Mouse (Mus musculus) limb, embryonic 12.5 days (tissue): ENCODE data around the gene Chaf1a. TPM values are rescaled to one million over a fixed set of nuclear protein-coding genes. Genes with fewer than 3 reads are reported as not detected.

Experiments used
- ATAC-seq: fragments of 200-750 bp; cut with Nextera tagmentation; 2 replicates; pipeline ENCODE4 v1.8.0; 2017; ENCODE audit warnings: low read depth, moderate TSS enrichment; ENCODE audit not compliant: insufficient number of reproducible peaks, insufficient read depth, low FRiP score, low TSS enrichment
- H3K27ac ChIP-seq: fragments of 300-500 bp; sonication (generic); 2 replicates; pipeline ENCODE4 v1.5.1; 2016; ENCODE audit warnings: mild to moderate bottlenecking, moderate library complexity
- H3K27me3 ChIP-seq: fragments of 300-500 bp; sonication (generic); 2 replicates; pipeline ENCODE4 v1.6.1; 2016; ENCODE audit warnings: mild to moderate bottlenecking, moderate library complexity
- H3K36me3 ChIP-seq: fragments of 300-500 bp; sonication (generic); 2 replicates; pipeline ENCODE4 v1.6.1; 2016; ENCODE audit warnings: mild to moderate bottlenecking, moderate library complexity
- H3K4me1 ChIP-seq: fragments of 300-500 bp; sonication (generic); replicated peaks from 2 replicates; pipeline ENCODE4 v1.6.1; 2016
- H3K4me2 ChIP-seq: fragments of 300-500 bp; sonication (generic); 2 replicates; pipeline ENCODE4 v1.6.1; 2016; ENCODE audit warnings: mild to moderate bottlenecking, moderate library complexity
- H3K4me3 ChIP-seq: fragments of 300-500 bp; sonication (generic); replicated peaks from 2 replicates; pipeline ENCODE4 v1.5.1; 2016; ENCODE audit warnings: mild to moderate bottlenecking
- H3K9ac ChIP-seq: fragments of 300-500 bp; sonication (generic); replicated peaks from 2 replicates; pipeline ENCODE4 v1.6.1; 2016; ENCODE audit warnings: mild to moderate bottlenecking, moderate library complexity
- H3K9me3 ChIP-seq: fragments of 300-500 bp; sonication (generic); 2 replicates; pipeline ENCODE4 v1.6.1; 2016; ENCODE audit warnings: mild to moderate bottlenecking, moderate library complexity
- WGBS: fragments of 180-500 bp; shearing (Covaris S2); methylation state at CpG from one replicate; pipeline ENCODE4 v1.1.7; 2016; 5-methylcytosine and 5-hydroxymethylcytosine counted together
- polyA plus RNA-seq: library from polyadenylated mRNA; unstranded; fragments of >200 nt; fragmentation: Nextera tagmentation; extraction: Ambion mirVana; gene quantifications from 2 replicates; pipeline ENCODE4 v1.2.1, GENCODE M21; 2016

Gene Chaf1a
- polyA plus RNA-seq, 1 experiment from 2014 or later, result 51.2 TPM

GRCm38 (mm10) chr17:56009962-56010240 is 30.3 kb upstream of the Chaf1a start:
- H3K27me3 ChIP-seq, result no peaks in the 10 kb centered on the region
- peak overlapping the region; percentile 95 for H3K27ac ChIP-seq
- peaks cover 42% of the 10 kb centered on the region for H3K36me3 ChIP-seq
- H3K9ac ChIP-seq, result peak overlapping the region; percentile 81
- peak overlapping the region; percentile 90 for H3K4me2 ChIP-seq
- no peaks in the 10 kb centered on the region for H3K9me3 ChIP-seq
- peak overlapping the region; percentile 83 for H3K4me3 ChIP-seq
- H3K4me1 ChIP-seq, result peaks cover 28% of the 10 kb centered on the region
- ATAC-seq, result no peak
- 26% methylated on average over 2 of the region's 2 CpGs for WGBS

- WGBS, result 67% methylated on average over 14 of the region's 14 CpGs
- Histone ChIP-seq H3K4me2 (peak overlapping the region; percentile 90), H3K36me3 (peaks cover 45% of the 10 kb centered on the region), H3K4me3 (peak overlapping the region; percentile 83), H3K27ac (no peak overlapping the region), H3K9me3 (no peaks in the 10 kb centered on the region), H3K9ac (peak overlapping the region; percentile 81), H3K4me1 (peaks cover 28% of the 10 kb centered on the region), H3K27me3 (no peaks in the 10 kb centered on the region)
- no peak for ATAC-seq
Observed at GRCm38 (mm10) chr17:56010255-56010654, 30.0 kb upstream of the Chaf1a start.

- ATAC-seq, result no peak
- Histone ChIP-seq H3K27me3 (no peaks in the 10 kb centered on the region), H3K4me3 (peak overlapping the region; percentile 83), H3K9me3 (no peaks in the 10 kb centered on the region), H3K36me3 (peaks cover 49% of the 10 kb centered on the region), H3K4me2 (peak overlapping the region; percentile 90), H3K9ac (peak overlapping the region; percentile 81; the same call in 1 of the 2 replicates), H3K27ac (no peak overlapping the region), H3K4me1 (peaks cover 28% of the 10 kb centered on the region)
- WGBS, result 15% methylated on average over 9 of the region's 9 CpGs
Observed at GRCm38 (mm10) chr17:56010681-56011080, 29.6 kb upstream of the Chaf1a start.

- H3K9ac ChIP-seq, result no peak overlapping the region
- no peaks in the 10 kb centered on the region for H3K9me3 ChIP-seq
- H3K27ac ChIP-seq, result no peak overlapping the region
- H3K4me3 ChIP-seq, result no peak overlapping the region
- peaks cover 28% of the 10 kb centered on the region for H3K4me1 ChIP-seq
- WGBS, result 85% methylated on average over 7 of the region's 7 CpGs
- no peak overlapping the region for H3K4me2 ChIP-seq
- ATAC-seq, result no peak
- H3K36me3 ChIP-seq, result peaks cover 57% of the 10 kb centered on the region
- no peaks in the 10 kb centered on the region for H3K27me3 ChIP-seq
Observed at GRCm38 (mm10) chr17:56011441-56011840, 28.8 kb upstream of the Chaf1a start.

GRCm38 (mm10) chr17:56015293-56015692 is 24.9 kb upstream of the Chaf1a start:
- Histone ChIP-seq H3K27ac (no peak overlapping the region), H3K9ac (no peak overlapping the region), H3K36me3 (peaks cover 96% of the 10 kb centered on the region), H3K27me3 (no peaks in the 10 kb centered on the region), H3K4me3 (no peak overlapping the region), H3K9me3 (no peaks in the 10 kb centered on the region), H3K4me2 (no peak overlapping the region), H3K4me1 (peaks cover 9% of the 10 kb centered on the region)
- WGBS, result 96% methylated on average over 9 of the region's 9 CpGs
- ATAC-seq, result no peak

GRCm38 (mm10) chr17:56016382-56016781 is 23.9 kb upstream of the Chaf1a start:
- H3K9ac ChIP-seq, result no peak overlapping the region
- H3K9me3 ChIP-seq, result no peaks in the 10 kb centered on the region
- H3K27ac ChIP-seq, result no peak overlapping the region
- WGBS, result 86% methylated on average over 8 of the region's 8 CpGs
- H3K4me1 ChIP-seq, result no peaks in the 10 kb centered on the region; the same call in 1 of the 2 replicates
- peaks cover 97% of the 10 kb centered on the region for H3K36me3 ChIP-seq
- no peak overlapping the region for H3K4me2 ChIP-seq
- ATAC-seq, result no peak
- H3K4me3 ChIP-seq, result no peak overlapping the region
- no peaks in the 10 kb centered on the region for H3K27me3 ChIP-seq

GRCm38 (mm10) chr17:56016793-56017785 is 23.1 kb upstream of the Chaf1a start:
- Histone ChIP-seq H3K27me3 (no peaks in the 10 kb centered on the region), H3K4me1 (no peaks in the 10 kb centered on the region; the same call in 1 of the 2 replicates), H3K9me3 (no peaks in the 10 kb centered on the region), H3K36me3 (peaks cover 94% of the 10 kb centered on the region), H3K4me3 (no peak overlapping the region), H3K4me2 (no peak overlapping the region), H3K9ac (no peak overlapping the region), H3K27ac (no peak overlapping the region)
- 83% methylated on average over 15 of the region's 15 CpGs for WGBS
- no peak for ATAC-seq

- Histone ChIP-seq H3K27me3 (no peaks in the 10 kb centered on the region), H3K36me3 (peaks cover 96% of the 10 kb centered on the region), H3K27ac (no peak overlapping the region), H3K9me3 (no peaks in the 10 kb centered on the region), H3K4me1 (no peaks in the 10 kb centered on the region; the same call in 1 of the 2 replicates), H3K4me2 (no peak overlapping the region), H3K4me3 (no peak overlapping the region), H3K9ac (no peak overlapping the region)
- WGBS, result 88% methylated on average over 7 of the region's 7 CpGs
- no peak for ATAC-seq
Observed at GRCm38 (mm10) chr17:56017848-56018247, 22.4 kb upstream of the Chaf1a start.

- no peaks in the 10 kb centered on the region for H3K27me3 ChIP-seq
- WGBS, result 73% methylated on average over 20 of the region's 20 CpGs
- no peak for ATAC-seq
- H3K27ac ChIP-seq, result peak overlapping the region; percentile 23; the same call in 1 of the 2 replicates
- H3K4me2 ChIP-seq, result no peak overlapping the region
- no peaks in the 10 kb centered on the region for H3K9me3 ChIP-seq
- no peak overlapping the region for H3K4me3 ChIP-seq
- no peak overlapping the region for H3K9ac ChIP-seq
- peaks cover 96% of the 10 kb centered on the region for H3K36me3 ChIP-seq
- H3K4me1 ChIP-seq, result no peaks in the 10 kb centered on the region; the same call in 1 of the 2 replicates
Observed at GRCm38 (mm10) chr17:56018347-56019131, 21.7 kb upstream of the Chaf1a start.

GRCm38 (mm10) chr17:56020400-56021084 is 19.7 kb upstream of the Chaf1a start:
- no peaks in the 10 kb centered on the region; the same call in 1 of the 2 replicates for H3K4me1 ChIP-seq
- H3K4me2 ChIP-seq, result no peak overlapping the region
- no peaks in the 10 kb centered on the region for H3K9me3 ChIP-seq
- no peak for ATAC-seq
- no peak overlapping the region for H3K9ac ChIP-seq
- no peak overlapping the region for H3K4me3 ChIP-seq
- H3K27me3 ChIP-seq, result no peaks in the 10 kb centered on the region
- WGBS, result 89% methylated on average over 6 of the region's 6 CpGs
- H3K36me3 ChIP-seq, result peaks cover 92% of the 10 kb centered on the region
- H3K27ac ChIP-seq, result no peak overlapping the region
